Mouse (Mus musculus): ENCODE results near the gene Smc3. TPM values are rescaled to one million over a fixed set of nuclear protein-coding genes. Genes with fewer than 3 reads are reported as not detected.
"Not testable (repeated sequence)": the region's sequence is repeated elsewhere in the genome, so short reads cannot be mapped to it uniquely, and the experiment has no call there.

Gene Smc3
- polyA plus RNA-seq, 2 experiments from 2014 or later: 38.9 to 40.8 TPM

DNA sequence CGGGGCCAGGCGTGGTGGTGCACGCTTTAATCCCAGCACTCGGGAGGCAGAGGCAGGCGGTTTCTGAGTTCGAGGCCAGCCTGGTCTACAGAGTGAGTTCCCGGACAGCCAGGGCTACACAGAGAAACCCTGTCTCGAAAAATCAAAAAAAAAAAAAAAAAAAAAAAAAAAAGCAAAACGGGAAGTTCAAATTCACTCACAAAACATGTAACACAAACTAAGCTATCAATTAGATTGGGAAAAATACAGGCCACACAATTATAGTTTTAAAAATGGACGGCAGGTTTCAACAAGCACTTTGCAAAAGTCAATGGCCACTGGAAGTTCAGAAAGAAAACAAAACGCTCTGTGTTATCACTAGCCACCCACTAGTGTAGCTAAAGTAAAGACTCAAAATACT, 56.2 kb downstream of the Smc3 start:
- not testable (repeated sequence) for ATAC-seq

DNA sequence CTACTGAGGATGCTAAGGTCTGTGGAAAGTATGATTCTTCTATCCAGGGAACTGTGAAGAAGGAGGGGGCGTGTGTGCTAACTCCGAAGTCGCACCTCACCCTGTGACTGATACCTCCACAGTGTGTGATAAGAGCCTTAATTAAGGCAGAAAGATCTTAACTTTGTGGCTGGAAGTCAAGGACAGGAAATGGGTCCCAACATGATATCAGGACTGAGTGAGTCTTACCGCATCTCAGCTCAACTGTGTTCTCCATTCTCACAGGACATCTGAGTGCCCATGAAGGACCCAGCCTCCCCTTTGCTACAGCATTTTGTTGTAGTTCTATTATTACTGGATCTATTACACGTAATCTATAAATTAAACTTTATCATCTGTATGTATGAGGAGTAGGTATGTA, 57.2 kb downstream of the Smc3 start:
- no peak for ATAC-seq

DNA sequence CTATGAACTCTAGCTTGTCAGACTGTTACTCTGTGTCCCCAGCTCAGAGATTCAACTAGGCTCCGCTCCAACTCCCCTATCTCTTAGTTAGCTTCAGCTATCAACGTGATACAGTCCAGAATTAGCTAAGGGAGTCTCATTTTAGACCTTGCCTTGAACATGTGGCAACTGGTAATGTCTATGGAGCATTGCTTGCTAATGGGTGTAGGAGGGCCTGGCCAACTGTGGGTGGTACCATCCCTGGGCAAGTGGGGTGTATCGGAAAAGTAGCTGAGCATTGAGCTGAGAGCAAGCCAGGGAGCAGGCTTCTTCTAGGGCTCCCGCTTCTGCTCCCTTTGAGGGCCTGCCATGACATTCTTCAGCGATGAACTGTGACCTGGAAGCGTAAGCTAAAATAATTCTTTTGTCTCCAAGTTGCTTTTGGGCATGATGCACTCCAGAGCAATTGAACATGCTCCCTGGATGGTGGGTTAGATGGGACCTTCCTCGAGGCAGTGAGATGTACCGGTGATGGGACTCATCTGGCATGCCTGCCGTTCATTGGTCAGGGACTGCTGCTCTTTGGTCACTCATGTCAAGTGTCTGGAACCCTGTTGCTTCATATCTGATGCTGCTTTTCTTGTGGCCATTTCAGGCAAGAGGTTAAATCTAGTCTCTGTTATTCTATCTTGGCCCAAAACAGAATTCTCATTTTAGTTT, 60.7 kb downstream of the Smc3 start:
- ATAC-seq: no peak

DNA sequence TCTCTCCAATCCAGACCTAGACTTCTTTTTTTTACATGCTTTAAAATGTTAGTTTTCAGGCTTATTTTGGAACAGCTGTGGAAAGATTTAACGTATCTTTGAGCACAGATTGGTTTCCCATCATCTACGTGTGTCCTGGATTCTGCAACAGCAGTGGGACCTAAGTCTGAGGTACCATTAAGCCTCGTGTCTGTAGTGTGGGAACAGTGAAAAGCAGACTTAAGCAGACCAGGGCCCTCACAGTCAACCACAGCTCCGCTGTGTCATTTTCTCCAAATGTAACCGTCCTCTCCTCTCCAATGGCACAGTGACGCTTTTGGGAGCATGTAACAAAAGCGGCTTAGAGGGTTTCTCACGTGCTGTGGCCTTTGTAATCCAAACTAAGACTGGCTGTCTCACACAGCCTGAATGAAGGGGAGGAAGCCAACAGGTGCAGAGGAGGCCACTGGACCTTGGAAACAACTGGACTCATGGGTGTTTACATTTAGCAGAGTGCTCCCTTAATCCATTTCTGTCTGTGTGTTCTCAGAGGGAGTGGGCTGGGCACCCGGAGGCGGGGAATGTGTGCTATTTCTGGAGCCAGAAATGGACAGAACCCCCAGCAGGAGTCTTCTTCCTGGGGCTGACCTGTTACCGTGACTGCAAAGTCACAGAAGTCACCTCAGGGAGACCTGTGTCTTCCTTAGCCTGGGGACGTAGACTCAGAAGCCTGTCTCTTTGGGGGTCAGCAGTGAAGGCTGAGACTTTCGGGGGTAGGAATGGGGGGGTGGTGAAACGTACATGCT, 61.9 kb downstream of the Smc3 start:
- ATAC-seq: no peak

DNA sequence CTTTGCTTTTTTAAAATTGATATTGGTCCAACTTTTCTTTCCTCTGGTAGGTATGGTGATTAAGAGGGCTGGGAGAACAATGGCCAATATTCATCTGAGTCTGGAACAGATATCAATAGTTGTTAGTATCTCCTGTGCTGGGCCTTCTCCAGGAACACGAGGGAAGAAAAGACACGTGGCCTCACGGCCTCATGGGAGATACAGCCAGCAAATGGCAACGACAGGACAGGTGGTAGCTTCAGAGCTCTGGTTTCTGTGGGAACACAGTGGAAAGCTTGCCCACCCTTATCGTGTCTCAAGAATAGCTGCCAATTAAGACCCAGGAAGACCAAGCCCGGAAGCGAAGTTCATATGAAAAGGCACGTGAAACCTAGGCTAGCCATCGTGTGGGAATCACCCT, 64.6 kb downstream of the Smc3 start:
- ATAC-seq: no peak

DNA sequence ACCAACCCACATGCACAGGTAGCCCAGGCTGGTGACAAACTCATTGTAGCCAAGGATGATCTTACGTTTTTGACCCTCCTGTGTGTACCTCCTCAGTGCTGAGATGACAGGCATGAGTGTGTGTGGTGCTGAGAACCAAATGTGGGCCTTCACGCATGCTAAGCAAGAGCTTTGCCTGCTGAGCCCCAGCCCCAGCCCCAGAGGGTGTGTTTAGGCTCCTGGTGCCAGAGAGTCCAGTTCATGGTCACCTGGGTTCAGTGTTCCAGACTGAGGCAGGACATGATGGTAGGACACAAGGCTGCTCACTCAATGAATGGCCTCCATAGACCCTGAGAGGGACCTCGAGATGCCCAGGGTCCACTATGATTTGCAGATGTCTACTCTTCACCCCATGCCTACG, 65.2 kb downstream of the Smc3 start:
- no peak for ATAC-seq

DNA sequence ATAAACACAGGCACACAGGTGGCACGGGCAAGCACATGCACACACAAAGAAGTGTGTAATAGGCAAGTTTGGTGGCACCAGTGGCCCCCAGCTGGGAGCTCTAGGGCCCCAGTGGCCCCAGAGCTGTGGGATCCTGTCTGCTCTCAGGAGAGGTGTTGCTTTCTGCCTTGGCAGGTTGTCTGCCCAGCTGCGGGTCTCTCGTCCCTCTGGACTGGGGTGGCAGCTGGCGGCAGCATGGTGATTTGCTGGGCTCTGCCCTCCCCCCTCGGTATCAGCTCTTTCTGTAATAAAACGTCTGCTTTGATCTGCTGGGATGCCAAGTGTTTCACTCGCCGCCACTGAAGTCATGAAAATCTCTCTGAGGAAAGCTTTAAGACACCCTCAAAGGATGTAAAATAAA, 66.5 kb downstream of the Smc3 start:
- ATAC-seq: no peak

DNA sequence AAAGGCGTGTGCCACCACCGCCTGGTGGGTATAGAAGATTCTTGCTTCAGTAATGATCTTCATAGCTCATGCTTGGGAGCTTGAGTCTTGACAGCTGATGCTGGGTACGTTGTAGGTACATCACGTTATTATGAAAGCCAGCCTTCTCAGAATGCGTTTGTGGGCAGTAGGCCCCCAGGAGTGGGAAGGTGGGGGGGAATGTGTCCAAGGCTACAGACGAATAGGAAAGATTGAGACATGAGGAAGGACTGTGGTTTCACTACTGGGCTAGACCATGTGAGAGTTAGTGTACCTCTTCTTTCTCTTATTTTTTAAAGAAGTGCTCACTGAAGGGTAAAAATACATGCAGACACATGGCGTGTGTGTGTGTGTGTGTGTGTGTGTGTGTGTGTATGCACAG, 68.6 kb downstream of the Smc3 start:
- no peak for ATAC-seq

DNA sequence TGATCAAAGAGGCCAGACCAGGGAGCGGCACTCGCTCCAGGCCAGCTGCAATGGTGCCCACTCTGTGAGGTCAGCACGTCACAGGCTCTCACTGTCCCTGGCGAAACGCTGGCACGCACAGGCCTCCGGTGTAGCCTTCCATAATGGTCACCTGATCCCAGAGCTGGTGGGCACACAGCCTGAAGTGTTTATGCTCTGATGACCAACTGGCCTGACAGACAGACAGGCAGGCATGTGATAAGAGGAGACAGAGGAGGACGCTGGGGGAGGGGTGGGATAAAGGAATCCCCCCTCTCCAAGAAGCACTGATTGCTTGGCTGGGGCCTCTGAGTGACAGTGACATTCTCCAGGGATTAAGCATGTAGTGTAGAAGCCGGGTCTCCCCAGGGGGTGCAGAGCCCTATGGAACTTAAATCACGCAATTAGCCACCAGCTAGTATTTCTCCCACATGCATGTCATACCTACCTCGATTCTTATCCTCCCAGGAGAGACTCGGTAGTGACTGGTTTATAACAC, 70.5 kb downstream of the Smc3 start:
- ATAC-seq: no peak

DNA sequence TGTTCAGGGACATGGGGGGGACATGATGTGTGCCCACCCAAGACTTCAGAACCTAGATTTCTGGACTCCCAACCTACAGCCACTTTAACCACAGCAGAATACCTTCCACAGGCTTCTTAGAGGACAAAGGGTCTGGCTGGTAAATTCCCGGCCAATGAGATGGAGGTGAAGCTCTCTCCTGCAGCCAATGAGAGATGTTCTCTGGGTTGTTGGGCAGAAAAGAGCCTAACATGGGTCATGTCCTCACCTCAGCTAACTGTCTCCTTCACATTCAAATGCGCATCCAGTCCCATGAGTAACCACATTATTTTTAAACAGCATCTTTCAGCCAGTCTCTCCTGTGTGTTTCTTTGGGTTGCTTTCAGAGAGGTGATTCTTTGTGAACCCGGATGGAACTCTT, 71.2 kb downstream of the Smc3 start:
- ATAC-seq: no peak

DNA sequence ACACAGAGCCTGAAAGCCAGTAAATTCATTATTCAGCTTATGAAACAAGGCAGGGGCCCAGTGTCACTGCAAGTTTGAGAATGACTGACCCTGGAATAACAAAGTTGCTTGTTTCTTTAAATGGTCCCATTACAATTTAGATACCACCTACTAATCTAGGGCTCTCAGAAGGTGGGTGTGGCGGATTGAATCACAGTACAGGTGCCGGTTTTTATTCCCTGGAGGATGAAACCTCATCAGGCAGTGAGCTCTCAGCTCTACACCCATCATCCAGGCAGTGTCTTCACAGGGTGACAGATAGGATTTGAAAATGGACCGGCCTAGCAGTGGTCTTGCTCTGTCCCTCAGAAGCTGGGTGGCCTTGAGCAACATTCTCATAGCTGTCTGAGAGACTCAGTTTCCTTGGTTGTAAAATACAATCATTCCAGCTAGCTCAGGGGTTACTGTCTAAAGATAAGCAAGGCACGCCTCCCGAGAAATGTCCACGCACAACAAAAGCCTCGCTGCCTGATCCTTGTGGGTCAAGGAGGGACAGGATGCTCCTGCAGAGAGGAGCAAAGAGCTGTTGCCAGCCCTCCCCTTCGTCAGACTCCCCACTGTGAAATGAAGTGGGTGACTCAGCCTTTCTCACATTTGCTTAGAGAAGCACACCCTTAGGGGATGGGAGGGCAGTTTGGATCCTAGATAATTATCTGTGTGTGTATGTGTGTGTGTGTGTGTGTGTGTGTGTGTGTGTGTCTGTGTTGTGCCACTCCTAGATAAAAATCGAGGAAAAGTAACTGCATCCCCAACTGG, 74.1 kb downstream of the Smc3 start:
- ATAC-seq: no peak

DNA sequence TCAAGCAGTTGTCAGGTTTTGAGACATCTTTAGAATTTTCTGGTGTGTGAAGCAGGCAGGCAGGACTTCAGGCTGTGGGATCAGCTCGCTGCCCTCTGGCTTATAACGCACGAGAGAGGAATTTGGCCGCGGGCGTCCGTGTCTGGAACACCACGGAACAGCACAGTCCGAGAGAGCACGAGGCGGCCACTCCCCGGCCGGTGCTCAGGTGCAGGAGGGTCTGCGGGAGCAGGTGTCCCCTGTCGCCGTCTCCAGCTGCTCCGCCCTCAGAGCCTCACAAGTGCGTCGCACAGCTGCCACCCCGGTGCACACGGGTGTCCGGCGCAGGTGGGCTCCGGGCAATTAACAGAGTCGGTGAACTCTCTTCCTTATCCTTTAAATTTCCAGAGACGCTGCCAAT, 76.0 kb downstream of the Smc3 start:
- ATAC-seq: no peak

DNA sequence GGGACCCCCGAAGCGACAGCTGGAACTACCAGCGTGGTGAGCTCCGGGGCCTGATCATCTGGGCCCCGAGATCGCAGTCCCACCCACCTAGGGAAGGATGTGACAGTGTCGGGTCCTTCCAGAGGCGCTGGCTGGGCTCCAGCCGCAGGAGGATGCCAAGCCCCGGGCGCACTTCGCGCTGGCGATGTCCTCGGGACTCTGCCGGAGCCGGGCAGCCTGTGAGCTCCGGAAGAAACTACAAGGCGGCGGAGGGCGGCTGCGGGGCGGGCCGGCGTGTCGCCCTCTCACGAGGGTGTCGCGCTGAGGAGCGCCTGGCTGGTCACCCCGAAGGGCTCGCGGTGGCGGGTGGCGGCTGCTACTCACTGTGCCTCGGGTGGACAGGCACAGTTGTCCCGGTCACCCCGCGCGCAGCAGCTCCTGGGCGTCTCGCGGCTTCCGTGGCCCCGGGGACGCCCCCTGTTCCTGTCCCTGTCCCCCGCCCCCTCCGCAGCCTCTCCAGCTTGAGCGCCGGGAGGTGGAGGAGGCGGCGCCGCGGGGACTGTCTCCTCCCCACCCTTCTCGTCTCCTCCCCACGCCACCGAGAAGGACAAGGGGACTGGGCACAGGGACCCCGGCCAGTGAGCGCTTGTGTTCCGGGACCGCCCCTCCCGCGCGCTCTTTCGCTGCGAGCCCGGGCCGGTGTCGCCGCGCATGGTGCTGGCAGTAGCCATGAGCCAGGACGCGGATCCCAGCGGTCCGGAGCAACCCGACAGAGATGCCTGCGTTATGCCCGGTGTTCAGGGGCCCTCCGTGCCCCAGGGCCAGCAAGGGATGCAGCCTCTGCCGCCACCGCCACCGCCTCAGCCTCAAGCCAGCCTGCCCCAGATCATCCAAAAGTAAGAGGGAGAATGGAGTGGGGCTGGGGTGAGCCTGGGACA, 76.8 kb downstream of the Smc3 start, which contains the start of gene Rbm20:
Rbm20 (plus strand) TSS at position 589 of the 917 bp plus-strand sequence.
- ATAC-seq: no peak

DNA sequence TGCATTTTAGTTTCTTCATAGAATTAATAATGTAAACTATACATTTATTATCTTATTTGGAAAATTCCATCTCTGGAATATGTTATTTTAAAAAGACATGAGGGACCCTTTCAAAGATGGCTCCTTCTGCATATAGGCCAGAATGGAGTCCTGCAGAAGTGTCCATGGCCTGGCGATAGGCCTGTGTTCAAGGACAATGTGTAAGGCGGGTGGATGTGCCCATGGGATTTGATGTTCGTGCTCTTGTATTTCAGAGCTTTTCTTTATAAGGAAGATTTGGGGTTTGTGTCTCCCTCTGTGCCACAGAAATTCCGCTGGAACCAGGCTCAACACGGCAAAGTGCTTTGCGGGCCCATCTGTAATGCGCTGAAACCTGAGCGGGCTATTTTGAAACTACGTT, 79.0 kb downstream of the Smc3 start:
- no peak for ATAC-seq

DNA sequence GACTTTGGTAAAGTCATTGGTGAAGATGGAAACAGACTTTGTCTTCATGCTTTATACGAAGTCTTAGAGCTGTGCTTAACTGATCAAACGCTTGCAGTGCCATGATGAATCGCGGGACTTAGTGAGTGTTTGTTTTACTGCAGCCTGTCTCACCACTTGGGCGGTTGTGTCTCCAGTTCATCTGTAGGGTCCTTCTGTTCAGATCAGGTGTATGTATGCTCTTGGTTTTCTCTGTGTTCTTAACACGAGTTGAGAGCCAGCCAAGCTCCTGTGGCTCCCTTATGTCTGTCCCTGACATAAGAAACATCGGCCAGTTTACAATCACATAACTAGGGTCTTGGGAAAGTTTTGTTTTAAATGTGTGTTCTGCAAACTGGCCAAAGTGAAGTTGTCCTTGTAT, 79.8 kb downstream of the Smc3 start:
- no peak for ATAC-seq

DNA sequence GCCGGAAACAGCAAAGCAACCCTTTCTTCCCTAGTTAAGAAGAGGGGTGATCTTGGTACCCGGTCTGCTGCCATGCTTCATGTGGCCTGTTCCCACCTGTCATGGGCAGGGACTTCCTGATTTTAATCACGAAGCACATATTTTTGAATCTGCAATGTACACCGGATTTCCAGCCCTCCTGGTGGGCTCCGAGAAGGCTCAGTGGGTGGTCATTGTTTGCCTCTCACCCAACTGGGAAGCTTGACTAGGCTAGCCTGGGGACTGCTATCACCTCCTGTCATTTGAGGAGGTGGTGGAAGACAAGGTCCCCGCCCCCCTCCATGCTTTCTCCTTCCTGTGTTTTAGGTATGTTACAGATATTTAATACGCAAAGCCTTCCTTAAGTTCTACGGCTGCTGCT, 82.2 kb downstream of the Smc3 start:
- ATAC-seq: no peak

DNA sequence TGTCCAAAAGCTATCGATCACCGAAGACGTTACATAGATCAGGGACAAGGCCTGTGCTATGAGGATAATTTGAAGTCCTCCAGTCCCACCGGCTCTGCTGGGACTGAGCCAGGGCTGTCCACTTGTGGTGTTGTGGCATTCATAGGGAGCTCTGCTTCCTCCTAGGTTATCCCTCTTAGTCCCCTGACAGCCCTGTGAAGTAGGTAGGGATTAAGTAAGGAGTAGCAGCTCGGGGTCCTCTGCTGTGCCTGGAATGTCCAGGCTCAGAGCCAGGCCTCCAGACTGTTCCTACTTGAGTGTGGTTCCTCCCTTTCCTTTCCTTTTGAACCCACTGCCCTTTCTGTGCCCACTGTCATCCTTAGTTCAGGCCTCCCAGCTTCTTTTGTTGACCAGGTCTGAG, 87.4 kb downstream of the Smc3 start:
- no peak for ATAC-seq

DNA sequence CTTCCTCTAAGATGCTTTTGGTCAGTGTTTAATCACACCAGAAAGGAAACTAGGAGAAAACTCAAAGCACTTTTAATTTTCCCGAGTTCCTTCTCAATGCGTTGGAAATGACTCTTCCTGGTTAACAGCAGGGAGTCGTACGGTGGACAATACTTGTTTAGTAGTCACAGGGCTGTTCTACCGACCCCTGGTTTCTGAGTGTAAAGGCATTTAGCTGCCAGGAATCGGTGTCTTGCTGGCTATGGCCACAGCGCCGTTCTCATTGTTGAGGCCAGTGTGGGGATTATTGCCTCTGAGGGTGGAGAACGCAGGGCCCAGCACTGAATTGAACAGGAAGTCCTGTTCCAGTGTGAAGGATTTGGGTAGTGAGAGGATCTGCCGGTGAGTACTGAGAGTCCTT, 90.6 kb downstream of the Smc3 start:
- no peak for ATAC-seq

DNA sequence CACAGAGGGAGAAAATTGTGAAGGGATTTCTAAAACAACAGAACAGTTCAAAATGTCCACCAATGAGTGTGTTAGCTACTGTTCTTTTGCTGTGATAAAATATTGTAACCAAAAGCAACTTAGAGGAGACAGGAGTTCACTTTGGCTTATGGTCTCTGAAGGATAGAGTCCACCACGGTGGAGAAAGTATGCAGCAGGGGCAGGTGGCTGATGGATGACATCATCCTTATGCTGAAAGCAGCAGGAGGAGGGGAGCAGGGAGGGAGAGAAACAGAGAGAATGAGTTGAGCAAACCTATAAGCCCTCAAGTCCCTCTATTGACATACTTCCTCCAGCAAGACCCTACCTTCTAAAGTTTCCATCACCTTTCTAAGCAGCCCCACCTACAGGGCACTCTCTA, 93.8 kb downstream of the Smc3 start:
- ATAC-seq: no peak

Measured in CD4-positive, CD25-positive, alpha-beta regulatory T cell, adult 4 months (primary cell).